Mouse (Mus musculus): ENCODE results near the gene Acaca.

DNA sequence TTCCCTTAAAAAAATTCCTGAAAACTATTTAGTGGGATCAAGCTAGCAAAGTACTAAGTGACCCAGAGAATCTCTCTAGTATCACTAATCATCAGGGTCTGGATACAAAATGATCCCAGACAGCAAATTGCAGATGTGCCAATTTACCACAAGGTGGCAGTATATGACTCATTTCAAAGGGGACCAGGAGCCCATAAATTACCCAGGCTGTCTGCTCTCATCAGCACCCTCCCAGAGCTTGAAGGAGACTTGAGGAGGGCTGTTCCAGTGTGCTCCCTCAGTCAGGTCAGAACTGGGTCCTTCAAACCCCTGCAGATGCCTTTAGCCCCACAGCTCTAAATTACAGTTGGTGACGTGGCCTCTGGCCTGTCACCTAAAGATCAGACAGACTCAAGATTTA, 300.1 kb downstream of the Acaca start:
- TF ChIP-seq CTCF (IDR thresholded peaks at IDR 0.05; ENCODE audit: low read depth, low read length) (peak; percentile 29; the same call in 1 of the 2 replicates), POLR2A (IDR thresholded peaks at IDR 0.05; ENCODE audit: borderline replicate concordance, low read depth, low read length) (no peak)
